Mouse (Mus musculus) E14TG2a.4 (cell line): ENCODE measurements around the gene Serpina6.

ENCODE experiments used
- CTCF ChIP-seq: conservative IDR thresholded peaks from 2 replicates; pipeline ENCODE4 v1.5.1; 2014; ENCODE audit warnings: low read length
- NANOG ChIP-seq: IDR thresholded peaks from 2 replicates; pipeline ENCODE4 v1.6.1; 2014; ENCODE audit warnings: borderline replicate concordance, low read length, mixed read lengths
- POU5F1 ChIP-seq: IDR thresholded peaks from 2 replicates; pipeline ENCODE4 v1.6.1; 2014; ENCODE audit warnings: low read length, borderline replicate concordance

GRCm38 (mm10) chr12:103681169-103681568 is 24.2 kb upstream of the Serpina6 start:
- TF ChIP-seq CTCF: no peak
- no peak for TF ChIP-seq POU5F1
- no peak for TF ChIP-seq NANOG
